Mouse (Mus musculus) liver, postnatal 0 days (tissue): Measurements from ENCODE around the gene Rpsa. TPM values are rescaled to one million over a fixed set of nuclear protein-coding genes. Genes with fewer than 3 reads are reported as not detected.

Source experiments
- ATAC-seq: fragments of 200-750 bp; cut with Nextera tagmentation; 2 replicates; pipeline ENCODE4 v1.8.0; 2017; ENCODE audit warnings: mild to moderate bottlenecking, moderate library complexity
- DNase-seq: peaks from one replicate; pipeline ENCODE4 v3.0.0-alpha.2; 2016
- H3K27ac ChIP-seq: fragments of 300-500 bp; sonication (generic); 2 replicates; pipeline ENCODE4 v1.5.1; 2014; ENCODE audit warnings: antibody characterized with exemption, moderate library complexity, mild to moderate bottlenecking, low read depth
- H3K27me3 ChIP-seq: fragments of 300-500 bp; sonication (generic); 2 replicates; pipeline ENCODE4 v1.6.1; 2014; ENCODE audit warnings: low read length, control low read depth, mixed read lengths; ENCODE audit not compliant: insufficient read depth
- H3K36me3 ChIP-seq: fragments of 300-500 bp; sonication (generic); replicated peaks from 2 replicates; pipeline ENCODE4 v1.6.1; 2014; ENCODE audit warnings: mild to moderate bottlenecking, control low read depth, low read length, moderate library complexity, mixed read lengths; ENCODE audit not compliant: insufficient read depth
- H3K4me1 ChIP-seq: fragments of 300-500 bp; sonication (generic); 2 replicates; pipeline ENCODE4 v1.6.1; 2014; ENCODE audit warnings: antibody characterized with exemption, mild to moderate bottlenecking, control low read depth; ENCODE audit not compliant: insufficient read depth
- H3K4me2 ChIP-seq: fragments of 300-500 bp; sonication (generic); 2 replicates; pipeline ENCODE4 v1.6.1; 2014; ENCODE audit warnings: low read depth, mild to moderate bottlenecking, low read length, moderate library complexity, mixed read lengths
- H3K4me3 ChIP-seq: fragments of 300-500 bp; sonication (generic); 2 replicates; pipeline ENCODE4 v1.5.1; 2014; ENCODE audit warnings: low read depth, low read length
- H3K9ac ChIP-seq: fragments of 300-500 bp; sonication (generic); replicated peaks from 2 replicates; pipeline ENCODE4 v1.6.1; 2014; ENCODE audit warnings: mild to moderate bottlenecking, moderate library complexity
- H3K9me3 ChIP-seq: fragments of 300-500 bp; sonication (generic); 2 replicates; pipeline ENCODE4 v1.6.1; 2016; ENCODE audit warnings: mild to moderate bottlenecking, control low read depth, low read length, mixed read lengths
- CTCF ChIP-seq: sonication (generic); IDR thresholded peaks from 2 replicates; pipeline ENCODE4 v1.5.1; 2016; ENCODE audit warnings: antibody characterized with exemption, low read depth
- EP300 ChIP-seq: IDR thresholded peaks from 2 replicates; pipeline ENCODE4 v1.6.1; 2016; ENCODE audit warnings: antibody characterized with exemption, low read depth, mild to moderate bottlenecking
- WGBS: fragments of 180-500 bp; shearing (Covaris S2); extraction: QIAGEN DNeasy Blood & Tissue Kit; methylation state at CpG from one replicate; pipeline ENCODE4 v1.1.7; 2014; ENCODE audit not compliant: insufficient replicate concordance; 5-methylcytosine and 5-hydroxymethylcytosine counted together
- polyA plus RNA-seq: library from polyadenylated mRNA; unstranded; fragments of >200 nt; fragmentation: Nextera tagmentation; extraction: Ambion mirVana; gene quantifications from 2 replicates; pipeline ENCODE4 v1.2.1, GENCODE M21; 2015

The Rpsa gene
- polyA plus RNA-seq, 1 experiment from 2014 or later, result 692 TPM

DNA sequence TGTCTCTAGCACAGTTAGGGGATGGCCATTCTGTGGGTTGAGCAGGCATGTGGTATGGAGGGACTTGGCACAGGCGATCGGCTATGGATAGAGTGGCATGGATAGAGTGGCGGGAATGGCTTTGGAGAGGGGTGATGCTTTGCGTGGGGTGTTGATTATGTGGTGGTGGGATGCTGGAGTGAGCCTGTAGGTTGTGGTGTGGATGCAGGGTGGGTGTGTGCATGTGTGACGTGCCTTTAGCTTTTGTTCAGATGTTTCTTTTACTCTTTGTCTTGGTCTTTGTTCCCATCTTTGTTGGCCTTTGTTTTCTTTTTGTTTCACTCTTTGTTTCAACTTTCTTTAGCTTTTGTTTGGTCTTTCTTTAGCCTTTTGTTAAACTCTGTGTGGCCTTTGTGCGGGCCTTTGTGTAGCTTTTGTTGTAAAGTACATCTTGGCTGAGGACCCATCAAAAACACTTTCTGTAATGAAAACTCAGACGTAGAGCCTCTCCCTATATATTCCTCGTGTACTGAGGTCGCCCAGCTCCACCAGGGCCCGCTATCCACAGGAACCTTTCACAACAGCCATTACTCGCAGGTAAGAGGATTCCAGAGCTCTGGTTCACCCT is 21.8 kb downstream of the Rpsa start, which contains the start of gene Mobp:
Mobp (plus strand) TSS at position 486 of the 607 bp plus-strand sequence.
- Histone ChIP-seq H3K9me3 (no peaks in the 10 kb centered on the region), H3K9ac (no peak within 1 kb of the TSS), H3K4me2 (no peak within 1 kb of the TSS), H3K27ac (no peak within 1 kb of the TSS), H3K4me3 (no peak within 1 kb of the TSS), H3K4me1 (no peaks in the 10 kb centered on the region), H3K27me3 (no peaks in the 10 kb centered on the region), H3K36me3 (no peaks in the 10 kb centered on the region)
- no peak for TF ChIP-seq EP300
- TF ChIP-seq CTCF, result no peak
- no peak for DNase-seq
- ATAC-seq, result peak; percentile 40; the same call in 1 of the 2 replicates
- WGBS, result 67% methylated on average over 11 of the region's 11 CpGs

DNA sequence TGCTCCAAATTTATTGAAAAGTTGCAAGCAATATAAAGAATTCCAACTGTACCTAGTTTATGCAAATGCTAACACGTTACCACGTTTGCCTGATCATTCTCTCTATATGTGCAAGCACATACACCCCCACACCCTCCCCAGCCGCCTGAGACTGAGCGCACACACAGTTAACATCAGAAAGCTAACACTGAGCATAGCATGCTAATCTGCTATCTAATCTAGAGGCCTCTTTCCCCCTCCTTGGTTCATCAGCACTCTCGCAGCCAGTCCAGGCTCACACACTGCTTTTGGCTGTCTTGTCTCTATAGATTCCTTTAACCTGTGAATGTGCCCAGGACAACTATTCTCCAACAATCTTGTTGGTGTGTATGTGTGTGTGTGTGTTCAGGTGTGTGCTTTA is 23.7 kb downstream of the Rpsa start:
- no peak overlapping the region for H3K27ac ChIP-seq
- H3K9ac ChIP-seq, result no peak overlapping the region
- H3K4me3 ChIP-seq, result no peak overlapping the region
- H3K9me3 ChIP-seq, result no peaks in the 10 kb centered on the region
- H3K27me3 ChIP-seq, result no peaks in the 10 kb centered on the region
- H3K4me1 ChIP-seq, result no peaks in the 10 kb centered on the region
- DNase-seq, result no peak
- WGBS, result 61% methylated on average over 5 of the region's 5 CpGs
- no peak for TF ChIP-seq CTCF
- no peak for TF ChIP-seq EP300
- H3K4me2 ChIP-seq, result no peak overlapping the region
- no peak for ATAC-seq
- H3K36me3 ChIP-seq, result no peaks in the 10 kb centered on the region

DNA sequence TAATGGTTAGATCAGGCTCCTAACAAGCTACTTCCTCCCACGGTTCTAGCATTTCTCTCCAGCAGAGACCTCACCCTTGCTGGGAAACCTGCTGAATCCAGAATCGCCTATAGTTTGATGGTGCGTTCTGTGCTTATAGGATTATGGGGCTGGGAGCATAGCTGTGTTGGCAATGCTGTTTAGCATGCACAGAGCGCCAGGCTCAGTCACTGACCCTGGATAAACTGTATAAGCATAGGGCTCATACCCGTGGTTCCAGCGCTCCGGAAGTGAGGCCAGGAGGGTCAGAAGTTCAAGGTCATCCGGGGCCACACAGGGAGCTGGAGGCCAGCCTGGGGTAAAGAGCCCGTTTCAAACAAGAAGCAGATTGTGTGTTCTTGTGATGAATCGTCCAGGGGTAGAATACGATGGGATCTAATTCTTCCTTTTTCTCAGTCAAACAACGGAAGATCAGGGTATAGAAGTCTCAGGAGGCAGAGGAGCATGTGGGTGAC is 24.5 kb downstream of the Rpsa start:
- Histone ChIP-seq H3K4me1 (no peaks in the 10 kb centered on the region), H3K9ac (no peak overlapping the region), H3K9me3 (no peaks in the 10 kb centered on the region), H3K4me3 (no peak overlapping the region), H3K27ac (no peak overlapping the region), H3K4me2 (no peak overlapping the region), H3K27me3 (no peaks in the 10 kb centered on the region), H3K36me3 (no peaks in the 10 kb centered on the region)
- 66% methylated on average over 12 of the region's 12 CpGs for WGBS
- no peak for ATAC-seq
- TF ChIP-seq EP300, result no peak
- TF ChIP-seq CTCF, result no peak
- DNase-seq, result no peak

DNA sequence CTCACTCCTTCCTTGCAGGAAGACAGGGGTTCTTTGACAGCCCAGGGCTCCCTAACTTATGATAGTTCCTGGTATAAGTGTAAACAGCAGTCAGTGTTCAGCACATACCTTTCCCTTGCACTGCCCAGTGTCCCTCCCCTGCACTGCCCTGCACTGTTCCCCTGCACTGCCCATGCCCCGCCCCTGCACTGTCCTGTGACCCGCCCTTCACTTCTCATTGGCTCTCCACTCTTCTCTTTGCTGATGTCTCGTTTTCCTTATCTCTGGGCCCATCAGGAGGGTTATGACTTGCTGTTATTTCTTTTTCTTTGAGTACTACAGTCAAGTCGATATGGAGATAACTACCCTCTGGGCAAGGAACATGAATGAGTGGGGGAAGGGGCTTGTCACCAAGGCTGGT is 30.6 kb downstream of the Rpsa start:
- H3K36me3 ChIP-seq, result no peaks in the 10 kb centered on the region
- peak; percentile 27 for DNase-seq
- no peak overlapping the region for H3K4me2 ChIP-seq
- H3K4me1 ChIP-seq, result peaks cover 4% of the 10 kb centered on the region; the same call in 1 of the 2 replicates
- H3K27ac ChIP-seq, result no peak overlapping the region
- H3K4me3 ChIP-seq, result no peak overlapping the region
- WGBS, result 17% methylated on average over 4 of the region's 4 CpGs
- no peaks in the 10 kb centered on the region for H3K27me3 ChIP-seq
- no peaks in the 10 kb centered on the region for H3K9me3 ChIP-seq
- no peak overlapping the region for H3K9ac ChIP-seq
- TF ChIP-seq EP300, result no peak
- TF ChIP-seq CTCF, result no peak
- ATAC-seq, result peak; percentile 89

DNA sequence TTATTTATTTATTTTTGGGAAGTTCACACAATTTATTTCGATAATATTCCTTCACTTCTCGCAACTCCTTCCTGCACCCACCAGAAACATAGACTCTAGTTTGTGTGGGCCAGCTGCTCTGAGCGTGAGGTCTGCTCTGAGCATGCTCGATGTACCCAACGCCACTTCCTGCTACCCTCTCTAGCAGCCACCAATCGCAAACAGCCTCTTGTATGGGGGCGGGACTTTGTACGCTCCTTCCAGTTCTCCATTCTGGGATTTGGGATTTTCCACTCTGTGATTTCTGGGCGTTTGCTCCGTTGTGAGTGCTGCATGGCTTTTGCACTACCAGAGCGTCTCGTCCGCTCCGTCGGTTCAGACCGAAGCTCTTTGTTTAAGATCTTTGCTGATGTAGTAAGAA is 36.4 kb downstream of the Rpsa start:
- WGBS, result 79% methylated on average over 16 of the region's 16 CpGs
- no peak for TF ChIP-seq CTCF
- TF ChIP-seq EP300, result no peak

DNA sequence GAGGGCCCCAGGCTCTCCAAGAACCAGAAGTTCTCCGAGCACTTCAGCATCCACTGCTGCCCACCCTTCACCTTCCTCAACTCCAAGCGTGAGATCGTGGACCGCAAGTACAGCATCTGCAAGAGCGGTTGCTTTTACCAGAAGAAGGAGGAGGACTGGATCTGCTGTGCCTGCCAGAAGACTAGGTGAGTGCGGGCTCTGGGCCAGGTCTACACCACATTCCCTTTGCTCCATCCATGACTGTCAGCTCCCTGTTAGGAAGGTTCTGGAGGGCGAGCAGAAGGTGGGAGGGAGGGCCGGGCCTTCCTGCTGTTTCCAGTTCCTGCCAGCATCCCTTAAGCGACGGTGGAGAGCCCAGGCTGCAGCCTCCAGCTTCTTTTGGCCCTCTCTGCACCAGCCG is 40.3 kb downstream of the Rpsa start:
- no peak overlapping the region for H3K4me3 ChIP-seq
- ATAC-seq (no peak), DNase-seq (no peak)
- TF ChIP-seq EP300, result no peak
- no peak for TF ChIP-seq CTCF
- peaks cover 5% of the 10 kb centered on the region; the same call in 1 of the 2 replicates for H3K9me3 ChIP-seq
- H3K4me2 ChIP-seq, result no peak overlapping the region
- no peak overlapping the region for H3K27ac ChIP-seq
- H3K4me1 ChIP-seq, result no peaks in the 10 kb centered on the region
- H3K9ac ChIP-seq, result no peak overlapping the region
- H3K36me3 ChIP-seq, result no peaks in the 10 kb centered on the region
- WGBS, result 61% methylated on average over 11 of the region's 11 CpGs
- 0 out of 2 replicates have a peak, but pooled peaks cover 3% of the 10 kb centered on the region for H3K27me3 ChIP-seq

More for the DNA sequence above, 36.4 kb downstream of the Rpsa start:
- H3K9me3 ChIP-seq, result no peaks in the 10 kb centered on the region
- no peak overlapping the region for H3K4me2 ChIP-seq
- H3K4me3 ChIP-seq, result no peak overlapping the region
- no peaks in the 10 kb centered on the region for H3K4me1 ChIP-seq
- no peaks in the 10 kb centered on the region for H3K36me3 ChIP-seq
- no peak overlapping the region for H3K27ac ChIP-seq
- ATAC-seq, result no peak
- H3K9ac ChIP-seq, result no peak overlapping the region
- DNase-seq, result no peak
- no peaks in the 10 kb centered on the region for H3K27me3 ChIP-seq
